ENCODE assay signal across 12 mouse cellular contexts in the genomic region with DNA sequence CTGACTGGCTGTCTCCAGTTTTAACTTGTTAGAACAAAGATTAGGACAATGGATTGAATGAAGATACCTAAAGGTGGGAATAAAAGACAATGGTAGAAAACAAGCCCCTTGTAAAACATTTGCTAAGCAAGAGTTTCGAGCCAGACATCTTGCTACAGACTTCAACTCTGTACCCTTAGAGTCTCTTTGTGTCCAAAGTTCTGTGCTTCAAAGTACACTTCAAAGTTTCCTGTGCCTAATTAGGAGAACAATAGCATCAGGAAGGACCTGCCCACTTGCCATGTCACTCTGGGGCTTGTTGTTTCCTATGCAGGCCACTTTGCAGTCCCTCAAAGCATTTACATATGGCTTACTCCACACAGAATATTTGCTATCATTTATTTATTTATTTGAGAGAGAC. TPM values are rescaled to one million over a fixed set of nuclear protein-coding genes. Genes with fewer than 3 reads are reported as not detected.
DNase-seq lines count a peak whose midpoint lies in the region; ATAC-seq and TF ChIP-seq lines count a peak whose summit lies in the region.
"Had no signal": no experiment of that assay in that cellular context is flagged by ENCODE, and none has a peak within 500 bp of the region (broad histone marks: within the 10 kb centered on the region; RNA-seq: fewer than 3 reads in every experiment).

No protein-coding gene starts in this region.

- H3K4me1 ChIP-seq in hindbrain, postnatal 0 days (ENCODE audit: insufficient read depth, low read length) = no peaks in the 10 kb centered on the region
- peaks cover 10% of the 10 kb centered on the region for H3K4me1 ChIP-seq in hindbrain, embryonic 13.5 days (replicated peaks)
- peaks cover 25% of the 10 kb centered on the region for H3K4me1 ChIP-seq in intestine, embryonic 15.5 days (replicated peaks)
- peaks cover 9% of the 10 kb centered on the region; the same call in 1 of the 2 replicates for H3K4me1 ChIP-seq in stomach, embryonic 16.5 days (ENCODE audit: control insufficient read depth, insufficient read depth, low read length)

- no peak overlapping the region for H3K4me3 ChIP-seq in hindbrain, postnatal 0 days (ENCODE audit: low read length)
- H3K4me3 ChIP-seq in hindbrain, embryonic 13.5 days = no peak overlapping the region
- no peak overlapping the region for H3K4me3 ChIP-seq in intestine, embryonic 15.5 days (replicated peaks)
- no peak overlapping the region for H3K4me3 ChIP-seq in stomach, embryonic 16.5 days (replicated peaks; ENCODE audit: low read length)
- H3K4me3 ChIP-seq: midbrain, embryonic 10.5 days had no signal

- H3K27me3 ChIP-seq in hindbrain, postnatal 0 days (ENCODE audit: insufficient read depth, low read length) = no peaks in the 10 kb centered on the region
- no peaks in the 10 kb centered on the region for H3K27me3 ChIP-seq in hindbrain, embryonic 13.5 days
- no peaks in the 10 kb centered on the region for H3K27me3 ChIP-seq in intestine, embryonic 15.5 days (replicated peaks)
- no peaks in the 10 kb centered on the region for H3K27me3 ChIP-seq in stomach, embryonic 16.5 days (ENCODE audit: control insufficient read depth, insufficient read depth, low read length)

- no peak overlapping the region for H3K4me2 ChIP-seq in hindbrain, postnatal 0 days (ENCODE audit: low read depth, low read length)
- no peak overlapping the region for H3K4me2 ChIP-seq in hindbrain, embryonic 13.5 days
- no peak overlapping the region for H3K4me2 ChIP-seq in intestine, embryonic 15.5 days (replicated peaks)
- no peak overlapping the region for H3K4me2 ChIP-seq in stomach, embryonic 16.5 days (ENCODE audit: low read depth, low read length)

- H3K27ac ChIP-seq in hindbrain, postnatal 0 days = 0 out of 2 replicates have a peak overlapping the region, but pooled peaks have one; percentile 26
- H3K27ac ChIP-seq in hindbrain, embryonic 13.5 days = no peak overlapping the region
- H3K27ac ChIP-seq in intestine, embryonic 15.5 days = no peak overlapping the region
- H3K27ac ChIP-seq in stomach, embryonic 16.5 days (ENCODE audit: low read length) = peak overlapping the region; percentile 24; the same call in 1 of the 2 replicates
- H3K27ac ChIP-seq: midbrain, embryonic 10.5 days had no signal

- H3K9ac ChIP-seq in hindbrain, postnatal 0 days (replicated peaks; ENCODE audit: low read length) = no peak overlapping the region
- H3K9ac ChIP-seq in hindbrain, embryonic 13.5 days = no peak overlapping the region
- H3K9ac ChIP-seq in intestine, embryonic 15.5 days = no peak overlapping the region
- no peak overlapping the region for H3K9ac ChIP-seq in stomach, embryonic 16.5 days (ENCODE audit: low read length)

- WGBS in hindbrain, postnatal 0 days = 76% methylated on average over 1 of the region's 1 CpGs
- 61% methylated on average over 1 of the region's 1 CpGs for WGBS in hindbrain, embryonic 13.5 days
- WGBS in intestine, embryonic 15.5 days = 74% methylated on average over 1 of the region's 1 CpGs
- WGBS in stomach, embryonic 16.5 days = 73% methylated on average over 1 of the region's 1 CpGs

- no peak for ATAC-seq in hindbrain, postnatal 0 days
- ATAC-seq in hindbrain, embryonic 13.5 days (ENCODE audit: low FRiP score) = no peak
- 0 out of 2 replicates have a peak, but pooled peaks have one; percentile 46 for ATAC-seq in intestine, embryonic 15.5 days
- no peak for ATAC-seq in stomach, embryonic 16.5 days (ENCODE audit: insufficient read depth, low FRiP score)

- H3K36me3 ChIP-seq in hindbrain, postnatal 0 days (ENCODE audit: insufficient read depth, low read length) = no peaks in the 10 kb centered on the region
- H3K36me3 ChIP-seq in hindbrain, embryonic 13.5 days = no peaks in the 10 kb centered on the region
- H3K36me3 ChIP-seq in intestine, embryonic 15.5 days = no peaks in the 10 kb centered on the region
- no peaks in the 10 kb centered on the region for H3K36me3 ChIP-seq in stomach, embryonic 16.5 days (ENCODE audit: control insufficient read depth, insufficient read depth, low read length)

- TF ChIP-seq CTCF in hindbrain, postnatal 0 days (IDR thresholded peaks at IDR 0.05; ENCODE audit: low read depth) = no peak

- H3K9me3 ChIP-seq in hindbrain, postnatal 0 days (ENCODE audit: low read length) = no peaks in the 10 kb centered on the region
- H3K9me3 ChIP-seq in hindbrain, embryonic 13.5 days = no peaks in the 10 kb centered on the region
- no peaks in the 10 kb centered on the region for H3K9me3 ChIP-seq in intestine, embryonic 15.5 days
- no peaks in the 10 kb centered on the region for H3K9me3 ChIP-seq in stomach, embryonic 16.5 days (replicated peaks; ENCODE audit: control insufficient read depth, low read length)
- H3K9me3 ChIP-seq: midbrain, embryonic 10.5 days had no signal

- no peak for DNase-seq in hindbrain, postnatal 0 days (ENCODE audit: low spot score)
- DNase-seq in retina, embryonic 14.5 days (ENCODE audit: low spot score) = peak; percentile 35
- no peak for DNase-seq in retina, postnatal 1 day
- no peak for DNase-seq in cerebellum, adult 18-20 months
- DNase-seq in ovary, adult 18-20 months (ENCODE audit: low spot score) = no peak
- DNase-seq: embryo, embryonic 11 days; gastrocnemius, postnatal 14 days; right cerebral cortex, adult 18-20 months had no signal

RNA-seq across cellular contexts. Expression of a gene that starts 33.3 kb away (rescaled TPM):
- total RNA-seq in hindbrain, postnatal 0 days (2014; rRNA removed) = 55.2 and 64.5 TPM in 2 replicates
- polyA plus RNA-seq in hindbrain, postnatal 0 days (2015; fragmentation: Nextera tagmentation; extraction: Ambion mirVana) = 97.4 and 102 TPM in 2 replicates
- polyA plus RNA-seq in hindbrain, embryonic 13.5 days (2015; fragmentation: Nextera tagmentation; extraction: Ambion mirVana) = 89.4 and 90.8 TPM in 2 replicates
- 42.9 and 46.5 TPM in 2 replicates for polyA plus RNA-seq in intestine, embryonic 15.5 days (2015; fragmentation: Nextera tagmentation; extraction: Ambion mirVana)
- 40.3 and 44.1 TPM in 2 replicates for polyA plus RNA-seq in stomach, embryonic 16.5 days (2015; fragmentation: Nextera tagmentation; extraction: Ambion mirVana)

RNA-seq across cellular contexts. Expression of a gene that starts 33.4 kb away (rescaled TPM):
- 16.2 and 19.8 TPM in 2 replicates for total RNA-seq in hindbrain, postnatal 0 days (2014; rRNA removed)
- 6.4 and 7.2 TPM in 2 replicates for polyA plus RNA-seq in hindbrain, postnatal 0 days (2015; fragmentation: Nextera tagmentation; extraction: Ambion mirVana)
- polyA plus RNA-seq in hindbrain, embryonic 13.5 days (2015; fragmentation: Nextera tagmentation; extraction: Ambion mirVana) = 13.0 and 13.3 TPM in 2 replicates
- polyA plus RNA-seq in intestine, embryonic 15.5 days (2015; fragmentation: Nextera tagmentation; extraction: Ambion mirVana) = 20.4 and 20.8 TPM in 2 replicates
- polyA plus RNA-seq in stomach, embryonic 16.5 days (2015; fragmentation: Nextera tagmentation; extraction: Ambion mirVana) = 17.7 and 19.9 TPM in 2 replicates

Comparison
In these comparisons a context has a peak if more than half of its experiments do, and no peak if none do; other contexts are left out.
1. H3K27ac ChIP-seq: peak in hindbrain, postnatal 0 days (single experiment) and stomach, embryonic 16.5 days (single experiment); none in hindbrain, embryonic 13.5 days (single experiment) and intestine, embryonic 15.5 days (single experiment).